Mouse (Mus musculus) duodenum, adult 2 months (tissue): ENCODE measurements around the gene Spata31d1a. TPM values are rescaled to one million over a fixed set of nuclear protein-coding genes. Genes with fewer than 3 reads are reported as not detected.

Source experiments
- polyA plus RNA-seq: library from polyadenylated mRNA; depleted of rRNA; stranded (reverse); fragments of >200 nt; gene quantifications from 2 replicates; pipeline ENCODE4 v1.2.3, GENCODE M21; 2012; ENCODE audit warnings: low replicate concordance; rRNA removed

Gene Spata31d1a
- polyA plus RNA-seq, result not detected in 2 replicates

DNA sequence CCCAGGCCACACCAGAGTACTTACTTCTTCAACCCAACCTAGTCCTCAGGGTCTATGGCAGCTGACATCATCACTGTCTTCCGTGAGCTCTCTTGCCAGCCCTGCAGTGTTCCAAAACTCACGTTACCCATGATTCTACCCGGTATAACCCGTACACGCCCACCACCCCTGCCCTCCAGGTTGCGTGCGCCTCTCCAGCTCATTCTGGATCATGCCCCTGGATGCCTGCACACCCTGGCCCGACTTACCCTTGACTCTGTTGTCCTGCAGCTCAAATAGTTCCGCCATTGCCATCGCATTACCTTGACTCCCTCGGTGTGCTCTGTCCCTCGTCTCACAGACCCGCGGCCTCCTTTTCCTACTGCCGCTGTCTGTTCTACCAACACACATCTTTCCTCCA, at the start of gene Spata31d1a:
Gene Spata31d1a (minus strand): TSS at position 101 of the 400 bp plus-strand sequence.

DNA sequence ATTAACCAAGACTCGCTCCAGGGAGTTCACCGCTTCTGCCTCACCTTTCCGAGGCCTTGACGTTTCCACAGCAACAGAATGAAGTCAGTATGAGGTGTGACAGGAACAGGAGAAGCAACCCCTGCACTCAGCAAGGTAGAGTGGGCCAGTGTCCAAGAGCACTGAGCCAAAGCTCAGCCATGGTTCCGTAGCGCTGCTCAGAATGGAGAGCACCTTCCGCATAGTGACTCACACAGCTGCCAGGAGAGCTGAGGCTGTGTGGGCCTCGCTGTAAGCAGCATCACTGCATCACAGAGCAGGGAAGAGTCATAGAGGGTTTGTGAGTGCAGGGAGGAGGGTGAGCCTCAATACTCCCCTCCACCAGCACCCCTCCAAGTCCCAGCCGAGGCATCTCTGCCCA, 36.6 kb upstream of the Spata31d1a start, which contains the start of gene 1700014D04Rik:
Gene 1700014D04Rik (minus strand): TSS at position 42 of the 400 bp plus-strand sequence.

DNA sequence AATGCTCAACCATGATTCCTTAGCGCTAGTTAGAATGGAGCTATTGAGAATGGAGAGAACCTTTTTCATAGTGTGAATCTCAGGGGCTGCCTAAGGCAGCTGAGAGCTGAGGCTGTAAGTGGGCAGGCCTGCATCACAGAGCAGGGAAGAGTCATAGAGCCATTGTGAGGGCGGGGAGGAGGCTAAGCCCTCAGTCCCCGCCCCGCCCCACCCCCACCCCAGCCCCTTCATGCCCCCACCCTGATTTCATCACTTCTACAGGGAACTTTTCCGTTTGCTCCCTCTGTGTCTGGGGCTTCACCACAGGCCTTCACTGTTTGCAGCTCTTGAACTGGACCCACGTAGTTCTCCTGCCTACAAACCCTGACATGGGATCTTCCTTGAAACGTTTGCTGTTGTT, 21.5 kb upstream of the Spata31d1a start, which contains the start of gene Spata31d1d:
Gene Spata31d1d (minus strand): TSS at position 101 of the 400 bp plus-strand sequence.

DNA sequence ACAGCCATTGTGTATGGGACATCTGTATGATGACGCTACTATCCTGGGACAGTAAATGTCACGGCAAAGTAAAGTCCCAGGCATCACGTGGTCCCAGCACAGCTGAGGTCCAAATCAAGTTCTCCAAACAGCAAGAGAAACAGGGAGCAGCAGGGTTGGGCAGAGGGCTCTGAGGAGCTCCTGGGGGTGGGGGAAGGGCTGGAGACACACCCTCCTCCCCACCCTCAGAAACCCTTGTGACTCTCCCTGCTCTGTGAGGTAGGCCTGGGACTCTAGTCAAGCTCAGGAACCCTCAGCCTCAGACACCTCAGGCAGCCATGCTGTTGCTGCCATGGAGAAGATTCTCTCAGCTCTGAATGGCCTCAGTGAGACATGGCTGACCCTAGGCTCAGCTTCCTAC, 1.9 kb upstream of the Spata31d1a start, which contains the start of gene Spata31d1b:
Gene Spata31d1b (plus strand): TSS at position 301 of the 400 bp plus-strand sequence.

DNA sequence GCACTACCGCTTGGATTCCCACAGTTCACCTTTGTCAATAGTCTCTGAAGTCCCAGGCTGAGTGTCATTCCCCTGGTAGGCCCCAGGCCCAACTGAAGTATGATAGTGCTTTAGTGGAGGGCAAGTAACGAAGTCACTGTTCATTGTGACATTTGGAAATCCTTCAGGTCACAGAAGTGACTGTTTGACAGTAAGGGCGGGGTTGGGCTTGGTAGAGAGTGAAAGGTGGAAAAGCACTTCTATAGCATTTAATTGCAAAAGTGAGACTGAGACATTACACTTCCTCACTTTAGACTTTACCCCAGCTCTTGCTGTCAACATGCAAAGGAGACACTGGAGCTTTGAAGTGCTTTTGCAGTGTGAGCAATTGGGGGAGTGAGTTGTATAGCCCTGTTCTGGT, 16.1 kb downstream of the Spata31d1a start, which contains the start of gene 4921517D22Rik:
Gene 4921517D22Rik (minus strand): TSS at position 101 of the 400 bp plus-strand sequence.

DNA sequence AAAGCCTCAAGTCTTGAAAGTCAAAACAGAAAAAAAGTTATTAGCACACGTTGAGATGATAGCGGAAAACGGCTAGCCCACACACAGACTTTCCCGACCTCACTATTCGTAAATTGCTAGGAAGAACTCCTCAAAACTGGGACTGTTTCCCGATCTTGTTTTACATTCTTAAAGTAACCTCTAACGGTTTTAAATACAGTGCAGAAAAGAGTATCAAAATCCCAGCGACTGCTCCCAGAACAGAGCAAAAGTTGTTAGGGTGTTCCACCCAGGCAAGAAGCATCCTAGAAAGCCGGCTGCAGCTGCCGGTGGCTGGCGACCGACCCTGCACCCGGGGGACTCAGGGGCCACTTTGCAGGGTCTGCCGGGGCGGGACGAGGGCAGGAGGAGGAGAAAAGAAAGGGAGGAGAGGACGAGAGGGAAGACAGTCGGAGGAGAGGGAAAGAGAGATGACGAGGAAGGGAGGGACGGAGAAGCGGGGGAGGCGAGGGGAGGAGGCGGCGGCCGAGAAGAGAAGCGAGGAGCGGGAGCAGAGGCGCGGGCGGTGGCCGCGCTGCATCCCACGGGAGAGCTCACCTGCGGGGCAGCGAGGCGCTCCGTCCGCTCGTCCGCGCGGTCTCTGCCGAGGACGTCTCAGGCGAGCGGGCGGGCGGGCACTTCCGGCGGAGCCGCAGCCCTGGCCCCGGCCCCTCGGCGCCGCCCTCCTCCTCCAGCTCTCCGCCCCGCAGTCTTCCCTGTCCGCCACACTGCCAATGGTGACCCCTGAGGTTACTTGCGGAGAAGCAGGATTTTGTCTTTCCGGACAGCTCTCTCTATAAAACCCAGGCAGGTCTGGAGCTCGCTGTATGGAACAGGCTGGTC, 34.7 kb downstream of the Spata31d1a start, which contains the start of gene Golm1:
Gene Golm1 (minus strand): TSS at position 661 of the 861 bp plus-strand sequence.

Other genes with a start within 250 kb of the Spata31d1a start
- 1.5 and 2.3 TPM in 2 replicates for gene Agtpbp1, start 125.1 kb downstream of the Spata31d1a start, polyA plus RNA-seq
- gene Naa35, start 125.1 kb downstream of the Spata31d1a start, polyA plus RNA-seq, result 18.1 and 18.3 TPM in 2 replicates
- gene Golm1, start 34.5 kb downstream of the Spata31d1a start, polyA plus RNA-seq, result 13.5 and 39.8 TPM in 2 replicates
- gene 4921517D22Rik, start 16.2 kb downstream of the Spata31d1a start, polyA plus RNA-seq, result not detected in 2 replicates
- not detected in 2 replicates for gene Spata31d1b, start 2.0 kb upstream of the Spata31d1a start, polyA plus RNA-seq
- gene Spata31d1d, start 21.4 kb upstream of the Spata31d1a start, polyA plus RNA-seq, result not detected in 2 replicates
- 0.04 TPM in 1 of 2 replicates, not detected in the other for gene 1700014D04Rik, start 36.4 kb upstream of the Spata31d1a start, polyA plus RNA-seq
- gene Isca1, start 59.5 kb upstream of the Spata31d1a start, polyA plus RNA-seq, result 44.8 and 51.4 TPM in 2 replicates
- not detected in 2 replicates for gene Gm49354, start 71.9 kb upstream of the Spata31d1a start, polyA plus RNA-seq
- 10.8 and 15.2 TPM in 2 replicates for gene Tut7, start 112.8 kb upstream of the Spata31d1a start, polyA plus RNA-seq